Mouse (Mus musculus) cerebral cortex, adult 2 months (tissue): ENCODE results near the gene Calm3.

Source experiments
- WGBS: fragments of 180-500 bp; shearing (Covaris S2); methylation state at CpG from one replicate; pipeline ENCODE4 v1.1.7; 2018; 5-methylcytosine and 5-hydroxymethylcytosine counted together

The Calm3 gene

DNA sequence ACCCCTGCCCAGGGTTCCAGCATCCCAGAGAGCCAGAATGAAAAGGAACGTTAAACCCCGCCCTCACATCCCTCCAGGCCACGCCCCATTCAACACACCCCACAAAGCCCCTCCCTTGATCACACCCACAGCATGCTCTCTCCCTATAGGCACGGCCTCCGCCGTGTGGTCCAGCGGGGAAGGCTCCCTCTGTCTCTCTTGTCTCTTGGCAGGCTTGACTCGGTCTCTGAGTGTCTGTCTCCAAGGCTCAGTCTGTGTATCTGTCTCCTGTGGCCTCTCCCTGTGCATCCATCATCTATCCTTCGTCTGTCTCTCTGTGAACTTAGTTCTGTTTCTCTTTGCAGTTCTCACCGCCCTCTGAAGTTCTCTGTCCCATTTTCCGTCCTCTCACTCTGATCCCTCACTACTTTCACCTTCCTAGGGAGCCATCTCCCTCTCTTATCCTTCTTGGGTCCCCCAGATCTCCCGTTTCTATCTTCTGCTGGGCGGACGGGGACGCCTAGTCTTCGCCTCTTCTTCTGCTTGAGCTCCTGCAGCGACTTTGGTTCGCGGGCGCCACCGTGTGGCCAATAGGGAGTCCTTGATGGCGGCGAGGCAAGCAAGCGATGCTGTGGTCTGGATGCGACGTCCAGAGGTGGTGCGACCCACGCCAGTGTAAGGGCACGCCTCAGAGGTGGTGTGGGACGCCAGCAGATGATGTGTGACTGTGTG is 32.1 kb downstream of the Calm3 start, which contains the start of gene Gng8:
Gng8 (plus strand) TSS at position 146 of the 711 bp plus-strand sequence.
- under 1% methylated on average over 30 of the region's 30 CpGs for WGBS

DNA sequence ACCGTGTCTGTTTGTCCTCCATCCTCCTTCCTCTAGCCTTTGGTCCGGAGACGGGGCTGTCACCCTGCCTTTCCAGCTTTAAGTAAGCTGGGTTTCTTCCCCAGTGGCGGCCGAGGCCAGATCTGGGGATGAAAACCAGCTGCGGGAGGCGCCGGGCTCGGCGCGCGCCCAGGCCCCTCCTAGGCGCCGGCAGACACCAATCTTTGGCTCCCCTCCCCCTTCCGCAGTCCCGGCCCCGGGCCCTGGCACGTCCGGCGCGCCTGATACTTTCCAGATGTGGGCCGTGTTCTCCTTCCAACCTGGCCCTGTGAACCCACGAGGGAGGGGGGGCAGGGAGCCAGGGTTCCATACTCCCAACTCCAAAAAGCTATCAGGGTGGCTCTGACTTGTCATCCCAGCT is 33.0 kb downstream of the Calm3 start:
- 8% methylated on average over 23 of the region's 23 CpGs for WGBS

DNA sequence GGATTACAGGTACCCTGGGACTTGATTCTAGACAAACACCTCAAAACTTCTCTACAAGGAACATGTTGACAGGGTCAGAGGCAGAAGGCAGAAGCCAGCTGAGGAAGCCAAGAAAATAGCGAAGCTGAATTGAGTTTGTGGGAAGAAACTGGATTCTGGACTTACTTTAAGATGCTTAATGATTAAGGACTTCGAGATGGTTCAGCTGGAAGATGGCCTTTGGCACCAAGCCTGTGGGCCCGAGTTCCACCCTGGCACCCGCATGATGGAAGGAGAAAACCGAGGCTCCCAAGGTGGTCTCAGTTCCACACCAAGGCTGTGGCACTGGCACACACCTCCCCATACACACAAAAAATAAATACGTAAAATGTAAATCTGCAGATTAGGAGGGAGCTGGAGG is 33.4 kb downstream of the Calm3 start:
- 47% methylated on average over 6 of the region's 6 CpGs for WGBS

DNA sequence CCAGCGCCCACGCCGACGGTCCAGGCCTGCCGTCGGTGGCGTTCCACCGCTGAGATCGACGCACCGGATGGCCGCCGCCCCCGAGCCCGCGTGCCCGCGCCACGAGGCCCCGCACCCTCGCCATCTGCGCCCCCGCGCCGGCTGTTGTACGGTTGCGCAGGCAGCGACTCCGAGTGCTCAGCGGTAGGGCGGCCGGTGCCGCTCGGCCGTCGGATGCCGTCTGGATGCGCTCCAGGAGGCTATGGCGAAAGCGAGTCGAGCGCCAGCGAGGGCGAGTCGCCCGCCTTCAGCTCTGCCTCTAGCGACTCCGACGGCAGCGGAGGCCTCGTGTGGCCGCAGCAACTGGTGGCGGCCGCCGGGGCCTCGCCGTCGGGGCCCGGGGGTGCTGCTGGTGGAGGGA is 38.0 kb downstream of the Calm3 start:
- 59% methylated on average over 59 of the region's 59 CpGs for WGBS

DNA sequence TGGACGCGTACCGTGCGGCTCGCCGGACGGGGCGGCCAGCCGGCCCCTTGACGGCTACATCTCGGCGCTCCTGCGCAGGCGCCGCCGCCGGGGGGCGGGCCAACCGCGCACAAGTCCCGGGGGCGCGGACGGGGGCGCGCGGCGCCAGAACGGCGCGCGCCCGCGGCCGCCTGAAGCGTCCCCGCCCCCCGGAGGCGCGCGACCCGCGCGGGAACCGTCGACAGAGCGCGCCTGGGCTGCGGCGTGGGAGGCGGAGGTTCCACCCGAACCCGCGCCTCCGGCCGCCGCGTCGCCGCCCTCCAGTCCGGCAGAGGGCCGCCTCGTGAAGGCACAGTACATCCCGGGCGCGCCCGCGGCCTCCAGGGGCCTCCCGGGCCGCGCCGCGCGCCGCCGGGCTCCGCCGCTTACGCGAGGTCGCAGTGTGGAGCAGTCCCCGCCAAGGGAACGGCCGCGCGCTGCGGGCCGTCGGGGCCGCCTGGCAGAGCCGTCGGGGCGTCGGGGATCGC is 38.6 kb downstream of the Calm3 start:
- WGBS = 39% methylated on average over 94 of the region's 95 CpGs

DNA sequence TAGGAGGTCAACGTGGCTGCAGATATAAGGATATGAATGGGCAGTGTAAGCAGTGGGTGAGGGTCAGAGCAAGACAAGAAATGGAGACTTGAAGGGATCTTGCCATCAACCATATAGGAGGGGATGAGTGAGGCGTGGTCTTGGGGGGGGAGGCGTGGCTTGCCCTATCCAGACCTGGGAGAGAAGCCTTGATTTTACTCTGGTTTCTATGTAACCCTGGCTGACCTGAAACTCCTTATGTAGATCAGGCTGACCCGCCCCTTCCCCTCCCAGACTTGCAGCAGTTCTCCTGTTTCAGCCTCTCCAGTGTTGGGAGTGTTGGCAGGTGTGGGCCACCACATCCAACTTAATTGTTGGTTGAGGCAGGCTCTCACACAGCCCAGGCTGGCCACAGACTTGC is 39.6 kb downstream of the Calm3 start:
- WGBS = 88% methylated on average over 4 of the region's 4 CpGs

DNA sequence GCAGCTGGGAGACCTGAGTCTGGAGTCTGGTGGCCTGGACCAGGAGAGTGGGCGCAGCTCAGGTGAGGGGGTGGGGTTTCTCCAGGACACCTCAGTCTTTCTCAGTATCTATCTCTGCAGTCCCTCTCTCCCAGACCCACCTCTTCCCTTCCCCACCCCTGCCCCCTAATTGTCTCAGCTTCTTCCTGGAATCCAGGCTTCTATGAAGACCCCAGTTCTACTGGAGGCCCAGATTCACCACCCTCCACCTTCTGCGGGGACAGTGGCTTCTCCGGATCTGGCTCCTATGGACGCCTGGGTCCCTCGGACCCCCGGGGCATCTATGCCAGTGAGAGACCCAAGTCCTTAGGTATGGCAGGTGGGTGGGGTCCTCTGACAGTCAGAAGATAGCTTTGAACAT is 40.8 kb downstream of the Calm3 start:
- WGBS = 95% methylated on average over 6 of the region's 6 CpGs

DNA sequence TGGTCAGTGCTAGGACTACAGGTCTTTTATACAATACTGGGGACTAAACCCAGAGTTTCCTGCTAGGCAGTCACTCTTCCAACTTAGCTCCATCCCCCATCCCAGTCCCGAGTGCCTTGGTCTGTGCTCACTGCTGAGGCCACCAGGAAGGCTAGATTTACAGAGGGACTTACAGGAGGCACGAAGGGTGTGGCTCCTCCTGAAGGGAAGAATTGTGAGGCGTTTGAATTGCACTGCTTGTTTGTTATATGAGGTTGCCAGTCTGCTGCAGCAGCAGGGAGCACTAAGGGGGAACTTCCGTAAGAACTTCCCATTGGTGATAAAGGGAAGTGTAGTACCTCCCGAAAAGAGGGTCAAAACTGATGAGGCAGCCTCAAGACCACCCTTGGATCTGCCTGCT is 43.3 kb downstream of the Calm3 start:
- WGBS = 37% methylated on average over 5 of the region's 5 CpGs

DNA sequence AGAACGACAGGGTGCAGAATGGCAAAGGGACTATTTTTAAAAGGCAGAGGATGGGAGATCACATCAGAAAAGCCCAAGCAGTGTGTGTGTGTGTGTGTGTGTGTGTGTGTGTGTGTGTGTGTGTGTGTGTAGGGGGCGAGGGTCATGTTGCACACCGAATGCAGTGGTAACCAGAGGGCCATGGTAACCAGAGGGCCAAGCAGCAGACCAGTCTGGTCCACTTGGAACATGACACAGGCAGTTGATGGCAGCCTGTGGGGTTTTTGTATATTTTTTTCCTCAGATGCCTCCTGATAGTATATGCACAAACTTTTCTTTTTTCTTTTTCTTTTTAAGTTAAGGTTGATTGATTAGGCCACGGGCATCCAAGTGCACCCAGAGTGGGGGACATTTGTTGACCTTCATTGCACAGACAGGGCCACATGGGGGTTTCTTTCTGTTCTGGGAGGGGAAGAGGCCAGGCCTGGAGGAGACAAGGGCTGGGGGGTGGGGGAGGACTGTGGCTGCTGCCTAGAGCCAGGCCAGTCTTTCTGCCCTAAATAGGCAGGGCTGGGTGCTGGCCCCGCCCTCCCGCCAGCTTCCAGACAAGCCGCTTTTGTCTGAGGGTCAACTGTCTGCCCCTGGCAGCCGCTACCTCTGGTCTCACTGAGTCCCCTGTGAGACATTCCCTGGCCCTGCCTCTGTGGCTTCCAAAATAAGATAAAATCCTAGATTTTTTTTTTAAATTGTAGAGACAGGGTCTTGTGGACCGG is 43.9 kb downstream of the Calm3 start:
- 48% methylated on average over 9 of the region's 9 CpGs for WGBS

DNA sequence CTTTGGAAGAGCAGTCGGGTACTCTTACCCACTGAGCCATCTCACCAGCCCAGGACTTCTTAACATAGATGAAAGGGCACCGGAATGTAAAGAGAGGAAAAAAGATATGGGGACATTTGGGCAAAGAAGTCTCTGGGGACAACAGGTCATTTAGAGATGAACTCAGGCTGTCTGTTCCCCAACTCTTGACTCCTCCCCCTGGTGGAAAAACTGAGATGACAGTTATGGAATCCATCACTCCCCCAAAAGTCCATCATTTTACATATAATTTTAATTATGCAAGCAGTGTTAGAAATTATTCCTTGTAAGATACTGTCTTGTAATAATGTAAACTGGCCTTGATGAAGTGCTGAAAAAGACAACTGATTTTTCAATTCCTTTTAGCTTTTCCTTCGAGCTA is 46.2 kb downstream of the Calm3 start:
- 83% methylated on average over 3 of the region's 3 CpGs for WGBS

DNA sequence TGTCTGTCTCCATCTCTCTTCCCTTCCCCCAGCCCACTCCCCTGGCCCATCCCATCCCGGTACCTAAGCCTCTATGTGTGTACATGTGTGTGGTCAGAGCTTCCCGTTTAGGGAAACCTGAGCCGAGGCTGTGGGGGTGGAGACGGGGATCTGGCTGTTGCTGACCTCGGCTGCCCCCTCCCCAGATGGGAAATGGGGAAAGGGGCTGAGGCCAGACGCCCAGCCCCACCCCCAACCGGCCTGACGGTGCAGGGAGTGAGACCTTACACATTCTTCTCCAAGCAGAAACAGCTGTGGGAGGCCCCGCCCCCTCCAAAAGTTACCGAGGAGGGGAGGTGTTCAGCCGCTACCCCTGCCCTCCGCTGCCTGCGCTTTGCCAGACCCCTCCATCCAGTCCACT is 47.3 kb downstream of the Calm3 start:
- 11% methylated on average over 13 of the region's 13 CpGs for WGBS

DNA sequence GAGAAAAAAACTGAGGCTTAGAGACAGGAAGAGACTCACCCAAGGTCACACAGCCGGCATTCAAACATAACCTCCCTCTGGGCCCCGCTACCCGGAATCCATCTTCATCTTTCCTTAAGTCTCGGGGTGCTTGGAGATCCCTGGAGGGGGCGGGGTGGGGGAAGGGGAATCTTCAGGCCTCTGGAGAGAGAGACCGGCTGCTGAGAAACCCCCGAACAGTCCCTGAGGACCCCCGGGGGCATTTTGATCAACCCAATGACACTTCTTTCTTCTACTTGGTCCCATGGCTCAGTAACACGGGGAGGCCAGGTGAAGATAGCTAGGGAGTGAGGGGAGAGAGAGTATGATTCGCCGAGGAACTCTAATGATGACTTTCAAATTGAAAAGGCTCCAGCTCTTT is 47.9 kb downstream of the Calm3 start:
- WGBS = 8% methylated on average over 11 of the region's 11 CpGs

DNA sequence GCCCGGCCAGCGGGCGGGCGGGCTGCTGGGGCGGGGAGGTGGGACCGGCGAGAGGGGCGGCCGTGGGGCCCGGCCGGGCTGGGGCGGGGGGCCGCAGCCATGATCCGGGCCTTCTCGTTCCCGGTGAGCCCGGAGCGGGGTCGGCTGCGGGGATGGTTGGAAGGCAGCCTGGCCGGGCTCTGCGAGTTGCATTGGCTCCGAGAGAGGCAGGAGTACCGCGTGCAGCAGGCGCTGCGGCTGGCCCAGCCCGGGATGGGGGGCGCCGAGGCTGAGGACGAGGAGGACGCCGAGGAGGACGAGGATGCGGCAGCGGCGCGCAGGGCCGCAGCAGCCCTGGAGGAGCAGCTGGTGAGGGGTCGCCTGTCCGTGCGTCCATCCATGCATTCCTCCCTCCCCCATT is 48.6 kb downstream of the Calm3 start:
- under 1% methylated on average over 40 of the region's 42 CpGs for WGBS

DNA sequence AGATGAGACGGTGACA is 48.8 kb downstream of the Calm3 start, which contains the start of gene Dact3:
Dact3 (plus strand) TSS at position 8 of the 16 bp plus-strand sequence.
- WGBS = 0% methylated on average over 1 of the region's 1 CpGs

DNA sequence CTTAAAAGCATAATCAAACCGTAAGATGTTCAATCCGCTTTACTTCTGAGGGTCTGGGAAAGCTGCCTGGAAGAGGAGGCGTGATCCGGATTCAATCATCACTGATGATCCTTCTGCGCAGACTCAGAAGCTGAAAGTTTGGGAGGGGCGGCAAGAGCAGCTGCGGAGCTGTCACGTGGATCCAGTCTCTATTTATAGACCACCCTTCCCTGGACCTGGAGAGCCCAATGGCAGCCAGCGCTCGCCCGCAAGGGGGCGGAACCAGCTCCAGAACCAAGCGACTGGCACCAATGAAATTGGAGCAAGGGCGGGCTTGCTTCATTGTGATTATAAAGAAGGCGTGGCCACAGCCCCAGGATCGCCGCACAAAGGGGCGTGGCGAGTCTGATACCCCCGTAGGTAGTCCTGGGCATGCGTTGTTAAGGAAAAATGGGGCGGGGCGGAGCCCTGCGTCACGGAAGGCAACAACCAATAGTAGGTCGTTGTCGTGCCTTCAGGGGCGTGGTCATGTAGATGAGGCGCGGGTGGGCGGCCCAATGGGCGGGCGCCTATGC is 49.1 kb downstream of the Calm3 start:
- under 1% methylated on average over 33 of the region's 33 CpGs for WGBS

DNA sequence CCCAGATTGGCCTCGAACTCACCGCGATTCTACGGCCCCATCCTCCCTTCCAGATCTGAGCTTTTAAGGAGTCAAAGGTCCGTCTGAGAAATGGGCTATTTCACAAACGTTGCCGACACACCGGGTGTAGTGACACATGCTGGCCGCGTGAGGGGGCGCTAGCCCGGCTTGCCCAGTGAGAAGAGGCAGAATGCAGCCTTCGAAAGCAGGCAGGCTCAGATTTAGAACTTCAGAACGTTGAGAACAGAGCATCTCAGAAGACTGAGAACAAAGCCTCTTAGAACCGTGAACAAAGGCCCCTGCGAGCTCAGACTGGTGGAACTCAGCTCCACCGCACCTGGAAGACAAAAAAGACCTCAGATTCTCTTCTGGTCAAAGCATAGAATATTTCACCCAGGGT is 49.7 kb downstream of the Calm3 start:
- WGBS = 3% methylated on average over 17 of the region's 17 CpGs

DNA sequence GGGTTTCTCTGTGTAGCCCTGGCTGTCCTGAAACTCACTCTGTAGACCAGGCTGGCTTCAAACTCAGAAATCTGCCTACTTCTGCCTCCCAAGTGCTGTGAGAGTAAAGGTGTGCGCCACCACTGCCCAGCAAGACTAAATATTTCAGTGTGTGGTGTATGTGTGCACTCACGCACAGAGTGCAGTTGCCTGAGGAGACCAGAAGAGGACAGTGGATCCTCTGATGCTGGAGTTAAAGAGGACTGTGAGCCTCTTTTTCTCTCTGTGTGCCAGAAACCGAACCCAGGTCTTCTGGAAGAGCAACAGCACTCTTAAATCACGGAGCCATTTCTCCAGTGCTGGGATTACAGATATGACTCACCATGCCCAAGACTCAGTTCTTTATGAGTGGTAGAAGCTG is 50.5 kb downstream of the Calm3 start:
- WGBS = 86% methylated on average over 4 of the region's 4 CpGs

DNA sequence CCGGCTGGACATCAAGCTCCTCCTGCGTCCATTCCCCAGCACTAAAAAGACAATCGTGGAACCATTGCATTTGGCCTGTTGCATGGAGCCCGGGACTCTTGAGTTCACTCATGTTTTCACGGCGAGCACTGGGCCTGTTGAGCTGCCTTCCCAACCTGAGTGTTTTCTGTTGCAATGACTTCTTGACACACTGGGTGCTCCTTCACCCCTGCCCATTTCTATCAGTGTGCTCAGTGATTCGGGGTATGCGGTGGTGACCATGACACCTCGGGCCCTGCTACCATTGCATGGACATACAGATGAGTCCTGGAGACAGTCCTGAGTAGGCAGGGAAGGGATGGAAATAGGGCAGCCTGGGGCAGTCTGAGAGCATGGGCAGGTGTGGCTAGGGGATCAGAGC is 51.4 kb downstream of the Calm3 start:
- WGBS = 96% methylated on average over 9 of the region's 9 CpGs

DNA sequence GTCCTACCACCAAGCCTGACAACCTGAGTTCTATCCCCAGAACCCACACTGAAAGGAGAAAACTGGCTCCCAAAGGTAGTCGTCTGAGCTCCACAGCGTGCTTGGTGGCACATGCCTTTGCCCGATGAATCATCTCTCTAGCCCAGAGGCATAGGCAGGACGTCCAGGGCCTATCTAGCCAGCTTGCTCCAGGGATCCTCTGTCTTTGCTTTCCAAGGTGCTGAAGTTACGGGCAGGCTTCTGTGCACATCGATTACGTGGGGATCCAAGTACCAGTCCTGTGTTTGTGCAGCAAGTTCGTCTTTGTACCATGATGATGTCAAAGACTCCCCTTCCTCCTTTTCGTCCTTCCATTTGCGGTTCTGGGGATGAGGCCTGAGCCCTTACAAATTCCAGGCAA is 52.3 kb downstream of the Calm3 start:
- 90% methylated on average over 10 of the region's 10 CpGs for WGBS

DNA sequence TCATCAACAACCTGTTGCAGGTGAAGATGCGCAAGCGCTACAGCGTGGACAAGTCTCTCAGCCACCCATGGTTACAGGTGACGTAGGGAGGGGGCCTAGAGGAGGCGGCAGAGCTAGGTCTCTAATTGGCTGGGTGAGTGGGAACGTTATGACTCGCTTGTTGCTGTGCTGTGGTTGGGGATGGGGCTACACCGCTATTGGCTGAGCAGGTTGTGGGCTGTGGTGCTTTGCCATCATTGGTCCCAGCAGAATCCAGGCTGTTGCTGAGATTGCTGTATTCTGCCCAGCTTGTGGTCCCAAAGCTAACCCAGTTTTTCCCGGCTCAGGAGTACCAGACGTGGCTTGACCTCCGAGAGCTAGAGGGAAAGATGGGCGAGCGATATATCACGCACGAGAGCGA is 54.4 kb downstream of the Calm3 start:
- WGBS = 25% methylated on average over 16 of the region's 16 CpGs

DNA sequence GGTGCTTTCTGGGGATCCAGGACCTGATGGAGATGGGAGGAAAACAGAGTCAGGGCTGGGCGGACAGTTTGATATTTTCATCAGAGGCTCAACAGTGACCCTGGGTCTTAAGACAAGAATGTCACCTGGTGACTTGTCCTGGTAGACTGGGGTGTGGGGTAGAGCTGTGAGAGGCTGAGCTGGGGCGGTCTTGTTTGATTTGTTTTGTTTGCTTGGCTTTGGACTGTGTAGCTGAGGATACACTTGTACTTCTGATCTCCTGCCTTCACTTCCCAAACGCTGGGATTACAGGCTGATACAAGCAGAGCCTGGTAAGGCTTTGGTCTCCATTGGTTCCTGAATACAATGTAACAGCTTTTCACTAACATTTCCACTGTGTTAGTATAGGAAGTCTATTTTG is 56.4 kb downstream of the Calm3 start:
- WGBS = 82% methylated on average over 3 of the region's 3 CpGs
